Mouse (Mus musculus) cerebellum, adult 9-11 months (tissue): ENCODE results near the gene Evc.
A peak's percentile ranks its signal among the peaks of the same experiment; 100 is the strongest.

Experiments
- DNase-seq: peaks from one replicate; pipeline ENCODE4 v3.0.0; 2022

Gene Evc

DNA sequence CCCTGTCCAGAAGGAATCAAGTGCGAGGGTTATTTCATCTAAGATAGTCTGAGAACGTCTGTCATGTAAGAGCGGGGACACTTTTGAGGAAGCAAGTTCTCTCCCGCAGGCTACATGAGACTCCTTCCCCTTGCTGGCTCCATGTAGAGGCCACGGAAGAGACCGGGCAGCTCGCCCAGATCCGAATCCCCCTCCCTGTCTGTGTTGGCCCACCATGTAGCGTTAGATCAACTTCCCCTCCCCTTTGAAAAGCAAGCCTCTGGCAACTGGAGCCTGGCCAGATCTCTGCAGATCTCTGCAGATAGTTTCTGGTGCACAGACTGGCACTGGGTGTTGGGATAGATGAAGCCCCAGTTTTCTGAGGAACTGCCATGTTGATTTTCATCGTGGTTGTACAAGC, 40.0 kb downstream of the Evc start:
- DNase-seq, result no peak

GRCm38 (mm10) chr5:37290983-37291382, 45.7 kb downstream of the Evc start:
- DNase-seq, result no peak

DNA sequence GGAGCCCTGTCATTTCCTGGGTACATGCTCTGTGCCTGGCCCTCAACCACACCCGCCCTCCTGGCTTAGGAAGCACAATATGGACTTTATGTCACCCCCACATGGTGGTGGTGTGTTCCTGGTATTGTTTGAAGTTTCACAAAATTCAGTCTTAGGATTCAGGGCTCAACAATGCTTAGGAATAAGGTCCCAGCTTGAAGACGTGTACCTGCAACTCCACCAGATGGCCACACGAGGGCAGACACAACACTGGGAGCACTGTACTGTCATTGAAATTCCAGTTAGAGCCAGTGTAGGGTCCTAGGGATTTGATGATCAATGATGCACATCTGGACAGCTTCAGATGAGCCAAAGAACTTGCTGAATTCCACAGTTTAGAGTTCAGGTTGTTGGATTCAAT, 47.5 kb downstream of the Evc start:
- peak; percentile 38 for DNase-seq

DNA sequence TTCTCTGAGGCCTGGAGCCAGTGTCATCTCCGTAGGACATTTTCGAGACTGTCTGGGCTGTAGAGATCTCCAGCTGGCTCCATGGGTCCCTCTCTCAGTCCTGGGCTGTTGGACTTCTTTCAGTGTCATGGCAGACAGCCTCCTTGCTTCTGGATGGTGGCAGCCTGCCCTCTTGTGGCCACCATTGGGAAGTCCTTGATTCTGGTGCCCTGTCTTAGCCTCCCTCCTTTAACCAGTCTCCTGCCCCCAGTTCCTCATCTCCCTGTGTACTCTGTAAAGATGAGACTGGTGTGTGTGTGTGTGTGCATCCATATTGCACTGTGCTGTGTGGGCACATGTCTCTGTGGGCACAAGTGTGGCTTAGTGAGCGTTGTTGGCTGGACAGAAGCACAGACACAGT, 48.3 kb downstream of the Evc start:
- DNase-seq, result peak; percentile 72

- no peak for DNase-seq
Measured at GRCm38 (mm10) chr5:37281021-37281420, 55.7 kb downstream of the Evc start.

DNA sequence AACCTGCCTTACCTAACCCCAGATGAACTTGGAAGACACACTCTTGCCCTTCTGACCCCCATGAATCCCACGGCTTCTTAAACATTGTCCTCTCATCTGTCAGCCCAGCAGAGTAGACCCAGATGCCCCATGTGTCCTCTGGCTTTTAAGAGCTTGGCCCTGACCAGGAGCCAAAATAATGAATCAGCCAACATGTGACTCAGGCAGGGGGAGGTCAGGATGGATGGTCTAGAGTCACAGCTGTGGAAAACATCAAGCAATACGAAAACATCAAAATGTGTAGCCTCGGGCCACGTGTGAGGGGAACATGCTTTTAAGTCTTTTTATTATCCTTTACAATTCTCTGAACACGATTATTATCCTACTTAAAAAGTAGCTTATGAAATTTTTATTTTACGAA, 72.9 kb downstream of the Evc start:
- no peak for DNase-seq

DNA sequence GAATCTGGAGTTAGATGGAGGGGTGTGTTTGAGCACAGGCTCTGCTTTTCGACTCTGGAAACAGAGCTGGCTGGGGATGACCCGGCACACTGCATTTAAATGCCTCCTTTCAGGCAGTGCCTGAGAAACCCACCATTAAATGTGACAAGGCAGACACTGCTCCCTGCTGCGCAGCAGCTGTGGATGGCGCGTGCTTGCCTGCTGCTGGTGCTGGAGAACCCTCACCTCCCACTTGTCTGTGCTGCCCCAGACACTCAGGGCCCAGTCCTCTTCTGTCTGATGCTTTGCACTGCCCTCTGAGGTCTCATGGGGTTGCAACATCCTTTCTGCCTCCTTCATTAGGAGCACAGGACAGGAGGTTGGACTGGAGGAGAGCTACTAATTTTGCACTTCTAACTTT, 75.0 kb downstream of the Evc start:
- no peak for DNase-seq

GRCm38 (mm10) chr5:37257243-37257642, 79.5 kb downstream of the Evc start:
- no peak for DNase-seq

- DNase-seq, result no peak
Measured at GRCm38 (mm10) chr5:37256823-37257222, 79.9 kb downstream of the Evc start.

GRCm38 (mm10) chr5:37254523-37254922, 82.2 kb downstream of the Evc start:
- DNase-seq, result peak; percentile 61

DNA sequence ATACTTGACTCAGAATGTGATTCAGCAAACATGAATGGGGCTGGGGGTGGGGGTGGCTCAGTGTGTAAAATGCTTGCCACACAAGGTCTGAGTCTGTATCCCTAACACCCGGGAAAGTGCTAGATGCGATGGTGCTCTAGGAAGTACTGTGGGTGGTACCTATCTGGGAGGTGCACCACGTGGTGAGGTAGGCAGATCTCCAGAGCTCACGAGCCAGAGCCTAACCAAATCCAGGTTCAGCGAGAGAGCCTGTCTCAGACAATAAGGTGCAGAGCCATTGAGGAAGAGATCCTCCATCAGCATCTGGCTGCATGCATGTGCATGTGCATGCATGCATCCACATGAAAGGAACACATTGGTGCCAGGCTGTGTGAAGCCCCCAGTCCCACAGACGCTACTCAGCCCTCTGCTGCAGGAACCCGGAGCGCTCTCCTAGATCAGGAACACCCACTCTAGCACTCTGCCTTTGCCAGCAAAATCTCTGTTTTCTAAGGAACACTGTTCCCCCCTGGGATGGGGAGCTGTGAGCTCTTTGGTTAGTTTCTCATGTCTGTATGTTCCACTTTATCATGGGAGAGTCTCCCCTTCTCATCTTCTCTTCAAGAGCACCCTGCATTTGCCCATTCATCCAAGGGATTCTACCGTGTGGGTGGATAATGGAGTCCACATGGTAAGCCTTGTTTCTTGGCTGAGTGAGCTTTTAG, 84.4 kb downstream of the Evc start:
- no peak for DNase-seq

- no peak for DNase-seq
Measured at GRCm38 (mm10) chr5:37251596-37251995, 85.1 kb downstream of the Evc start.

GRCm38 (mm10) chr5:37248870-37249269, 87.8 kb downstream of the Evc start:
- no peak for DNase-seq

DNA sequence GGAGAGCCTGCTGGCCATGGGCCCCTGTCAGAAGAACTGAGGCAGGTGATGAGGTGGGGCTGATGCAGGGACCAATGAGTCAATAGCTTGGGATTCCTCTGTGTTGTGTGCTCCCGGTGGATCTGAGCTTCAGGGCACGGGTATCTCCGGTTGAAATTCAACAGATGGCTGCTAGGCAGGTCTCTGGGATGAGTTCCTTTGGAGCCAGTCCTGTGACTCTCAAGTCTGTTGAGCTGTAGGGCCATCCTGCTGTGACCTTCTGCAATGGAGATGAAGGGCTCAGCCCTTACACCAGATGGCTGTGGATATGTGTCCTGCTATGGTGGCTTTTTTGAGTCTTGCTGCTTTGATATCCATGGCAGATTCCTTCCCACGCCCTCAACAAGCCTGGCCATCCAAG, 89.2 kb downstream of the Evc start:
- DNase-seq, result peak; percentile 89

GRCm38 (mm10) chr5:37246138-37246910, 90.4 kb downstream of the Evc start:
- peak; percentile 80 for DNase-seq

GRCm38 (mm10) chr5:37245651-37246050, 91.0 kb downstream of the Evc start:
- peak; percentile 88 for DNase-seq

DNA sequence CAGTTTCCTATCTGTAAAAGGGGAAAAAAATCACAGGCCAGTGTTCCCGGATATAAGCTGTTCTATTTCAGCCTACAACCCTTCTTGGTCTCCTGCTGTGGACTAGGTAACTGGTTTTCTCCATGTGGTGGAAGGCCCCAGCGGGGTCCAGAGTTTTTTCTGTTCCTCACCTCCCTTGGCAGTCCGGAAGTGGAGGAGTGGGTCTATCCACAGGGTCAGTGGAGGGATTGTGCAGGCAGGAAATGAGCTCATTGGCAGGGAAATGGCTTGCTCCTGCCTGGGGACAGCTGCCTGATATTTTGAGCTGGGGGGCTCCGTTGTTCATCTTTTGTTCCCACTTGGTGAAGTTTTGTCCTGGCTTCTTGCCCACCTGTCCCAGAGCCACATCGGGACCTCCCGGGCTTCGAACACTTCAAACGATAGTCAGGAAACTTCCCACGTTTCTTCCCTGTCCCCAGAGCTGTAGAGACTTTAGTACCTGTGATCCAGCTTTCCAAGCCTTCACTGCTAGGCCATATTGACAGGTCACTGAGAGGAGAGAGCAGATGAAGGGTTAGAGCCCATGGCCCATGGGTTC, 91.9 kb downstream of the Evc start:
- DNase-seq, result peak; percentile 67

GRCm38 (mm10) chr5:37244161-37244560, 92.5 kb downstream of the Evc start:
- DNase-seq, result peak; percentile 83

GRCm38 (mm10) chr5:37243169-37243886, 93.4 kb downstream of the Evc start:
- DNase-seq, result peak; percentile 59

DNA sequence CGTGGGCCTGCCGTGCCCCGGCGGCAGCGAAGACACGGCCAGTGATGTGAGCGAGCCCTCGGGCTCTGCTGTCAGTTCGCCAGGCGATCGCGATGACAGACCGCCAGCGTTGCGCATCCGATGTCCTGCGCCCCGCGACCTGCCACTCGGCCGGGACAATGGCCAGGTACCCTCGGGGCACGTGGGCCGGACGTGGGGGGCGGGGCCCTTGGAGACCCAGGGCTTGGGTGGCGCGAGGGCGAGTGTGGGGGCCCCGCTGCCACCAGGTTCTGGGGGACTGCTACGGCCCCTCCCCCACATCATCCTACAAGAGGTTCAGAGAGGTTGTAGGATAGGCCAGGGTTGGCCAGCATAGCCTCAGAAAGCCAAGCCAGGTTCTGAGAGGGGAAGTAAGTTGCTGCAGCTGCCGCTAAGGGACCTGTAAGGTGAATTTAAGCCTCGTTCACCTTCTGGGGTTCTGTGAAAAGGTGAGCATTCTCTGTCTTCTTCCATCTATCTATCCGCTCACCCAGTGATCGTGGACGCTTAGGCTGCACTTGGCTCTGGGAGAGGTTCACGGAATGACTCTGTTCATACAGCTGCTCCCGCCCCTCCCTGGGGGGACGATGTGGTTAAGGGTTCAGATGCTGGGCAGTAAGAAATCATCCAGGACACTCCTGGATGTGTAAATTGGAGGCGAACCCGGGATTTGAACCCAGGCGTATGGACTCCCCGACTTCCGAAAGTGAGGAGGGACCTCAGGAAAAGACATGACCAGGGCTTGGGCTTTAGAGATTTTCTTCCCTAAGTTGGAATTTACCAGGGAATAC, 94.1 kb downstream of the Evc start:
- peak; percentile 84 for DNase-seq

GRCm38 (mm10) chr5:37241651-37242151, 95.0 kb downstream of the Evc start, which contains the start of gene Crmp1:
Gene Crmp1 (plus strand): TSS chr5:37241940.
- DNase-seq, result peak; percentile 98

DNA sequence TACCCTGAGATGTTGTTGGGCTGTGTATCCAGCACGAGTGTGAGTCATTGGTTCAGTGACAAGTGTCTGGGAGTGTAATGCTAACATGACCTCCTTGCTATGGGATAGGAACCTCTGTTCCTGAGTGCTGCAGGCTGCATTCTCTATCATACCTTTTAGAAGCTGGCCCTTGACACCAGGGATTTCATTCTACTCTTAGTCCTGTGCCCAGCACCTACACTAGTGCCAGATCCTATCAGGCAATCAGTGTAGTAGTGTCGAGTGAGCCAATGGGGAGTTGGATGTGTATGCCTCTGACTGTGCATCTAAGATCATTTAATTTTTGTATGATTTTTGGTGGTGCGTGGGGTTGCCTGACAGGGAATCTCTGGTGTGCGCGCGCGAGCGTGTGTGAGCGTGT, 95.5 kb downstream of the Evc start:
- no peak for DNase-seq
